Mouse (Mus musculus) heart, embryonic 12.5 days (tissue): ENCODE results near the gene 9030612E09Rik. TPM values are rescaled to one million over a fixed set of nuclear protein-coding genes. Genes with fewer than 3 reads are reported as not detected.

Experiments
- ATAC-seq: fragments of 200-750 bp; cut with Nextera tagmentation; 2 replicates; pipeline ENCODE4 v1.8.0; 2017; ENCODE audit warnings: moderate TSS enrichment, moderate library complexity; ENCODE audit not compliant: insufficient number of reproducible peaks, low FRiP score
- H3K27ac ChIP-seq: fragments of 300-500 bp; sonication (generic); 2 replicates; pipeline ENCODE4 v1.5.1; 2016; ENCODE audit warnings: mild to moderate bottlenecking, moderate library complexity; ENCODE audit not compliant: poor library complexity, severe bottlenecking
- H3K27me3 ChIP-seq: fragments of 300-500 bp; sonication (generic); replicated peaks from 2 replicates; pipeline ENCODE4 v1.6.1; 2016; ENCODE audit warnings: mild to moderate bottlenecking, moderate library complexity
- H3K36me3 ChIP-seq: fragments of 300-500 bp; sonication (generic); 2 replicates; pipeline ENCODE4 v1.6.1; 2016; ENCODE audit warnings: mild to moderate bottlenecking, moderate library complexity
- H3K4me1 ChIP-seq: fragments of 300-500 bp; sonication (generic); replicated peaks from 2 replicates; pipeline ENCODE4 v1.6.1; 2016; ENCODE audit warnings: mild to moderate bottlenecking
- H3K4me2 ChIP-seq: fragments of 300-500 bp; sonication (generic); 2 replicates; pipeline ENCODE4 v1.6.1; 2016; ENCODE audit warnings: mild to moderate bottlenecking, moderate library complexity
- H3K4me3 ChIP-seq: fragments of 300-500 bp; sonication (generic); 2 replicates; pipeline ENCODE4 v1.5.1; 2016; ENCODE audit warnings: mild to moderate bottlenecking
- H3K9ac ChIP-seq: fragments of 300-500 bp; sonication (generic); 2 replicates; pipeline ENCODE4 v1.6.1; 2016; ENCODE audit warnings: mild to moderate bottlenecking, moderate library complexity
- H3K9me3 ChIP-seq: fragments of 300-500 bp; sonication (generic); replicated peaks from 2 replicates; pipeline ENCODE4 v1.6.1; 2016; ENCODE audit warnings: mild to moderate bottlenecking, moderate library complexity
- WGBS: fragments of 180-500 bp; shearing (Covaris S2); methylation state at CpG from one replicate; pipeline ENCODE4 v1.1.7; 2016; 5-methylcytosine and 5-hydroxymethylcytosine counted together
- polyA plus RNA-seq: library from polyadenylated mRNA; unstranded; fragments of >200 nt; fragmentation: Nextera tagmentation; extraction: Ambion mirVana; gene quantifications from 2 replicates; pipeline ENCODE4 v1.2.1, GENCODE M21; 2016

9030612E09Rik gene
- polyA plus RNA-seq, 1 experiment from 2014 or later = 0.45 TPM

GRCm38 (mm10) chr10:43203865-43204264 lies 29.4 kb downstream of the 9030612E09Rik start:
- 81% methylated on average over 3 of the region's 3 CpGs for WGBS
- Histone ChIP-seq H3K9ac (no peak overlapping the region), H3K27ac (no peak overlapping the region), H3K4me2 (no peak overlapping the region), H3K9me3 (peaks cover 6% of the 10 kb centered on the region; the same call in 1 of the 2 replicates), H3K4me3 (no peak overlapping the region), H3K4me1 (no peaks in the 10 kb centered on the region), H3K36me3 (no peaks in the 10 kb centered on the region), H3K27me3 (no peaks in the 10 kb centered on the region)
- ATAC-seq = no peak

GRCm38 (mm10) chr10:43211866-43212265 lies 37.4 kb downstream of the 9030612E09Rik start:
- H3K4me2 ChIP-seq = no peak overlapping the region
- H3K9me3 ChIP-seq = peaks cover 10% of the 10 kb centered on the region
- WGBS = 34% methylated on average over 6 of the region's 6 CpGs
- no peak overlapping the region for H3K4me3 ChIP-seq
- H3K27ac ChIP-seq = no peak overlapping the region
- H3K4me1 ChIP-seq = no peaks in the 10 kb centered on the region
- H3K9ac ChIP-seq = no peak overlapping the region
- no peak for ATAC-seq
- H3K27me3 ChIP-seq = no peaks in the 10 kb centered on the region
- H3K36me3 ChIP-seq = no peaks in the 10 kb centered on the region

GRCm38 (mm10) chr10:43217361-43217900 lies 42.9 kb downstream of the 9030612E09Rik start:
- no peaks in the 10 kb centered on the region for H3K9me3 ChIP-seq
- no peak overlapping the region for H3K9ac ChIP-seq
- no peaks in the 10 kb centered on the region for H3K36me3 ChIP-seq
- no peak for ATAC-seq
- H3K27me3 ChIP-seq = no peaks in the 10 kb centered on the region
- no peak overlapping the region for H3K27ac ChIP-seq
- WGBS = 91% methylated on average over 13 of the region's 13 CpGs
- H3K4me1 ChIP-seq = peaks cover 8% of the 10 kb centered on the region
- H3K4me3 ChIP-seq = no peak overlapping the region
- no peak overlapping the region for H3K4me2 ChIP-seq

- Histone ChIP-seq H3K36me3 (no peaks in the 10 kb centered on the region), H3K4me1 (peaks cover 8% of the 10 kb centered on the region), H3K27me3 (no peaks in the 10 kb centered on the region), H3K4me2 (peak overlapping the region; percentile 78), H3K4me3 (peak overlapping the region; percentile 65), H3K27ac (peak overlapping the region; percentile 91), H3K9ac (peak overlapping the region; percentile 75), H3K9me3 (no peaks in the 10 kb centered on the region)
- WGBS = 17% methylated on average over 7 of the region's 7 CpGs
- no peak for ATAC-seq
Measured at GRCm38 (mm10) chr10:43220479-43220878, 46.0 kb downstream of the 9030612E09Rik start.

- peak within 1 kb of the TSS; percentile 75 for H3K9ac ChIP-seq
- peak within 1 kb of the TSS; percentile 65 for H3K4me3 ChIP-seq
- peak within 1 kb of the TSS; percentile 78 for H3K4me2 ChIP-seq
- peak; percentile 97 for ATAC-seq
- WGBS = under 1% methylated on average over 50 of the region's 50 CpGs
- no peaks in the 10 kb centered on the region for H3K9me3 ChIP-seq
- no peaks in the 10 kb centered on the region for H3K27me3 ChIP-seq
- peaks cover 8% of the 10 kb centered on the region for H3K4me1 ChIP-seq
- no peaks in the 10 kb centered on the region for H3K36me3 ChIP-seq
- peak within 1 kb of the TSS; percentile 91 for H3K27ac ChIP-seq
Measured at GRCm38 (mm10) chr10:43220910-43221625, 46.6 kb downstream of the 9030612E09Rik start, which contains the start of gene Pdss2. Pdss2 (plus strand) TSS chr10:43221486.

- peak; percentile 20; the same call in 1 of the 2 replicates for ATAC-seq
- Histone ChIP-seq H3K9ac (peak overlapping the region; percentile 75), H3K9me3 (no peaks in the 10 kb centered on the region), H3K4me2 (peak overlapping the region; percentile 78), H3K27me3 (no peaks in the 10 kb centered on the region), H3K4me1 (peaks cover 8% of the 10 kb centered on the region), H3K4me3 (peak overlapping the region; percentile 65), H3K36me3 (no peaks in the 10 kb centered on the region), H3K27ac (peak overlapping the region; percentile 91)
- under 1% methylated on average over 25 of the region's 25 CpGs for WGBS
Measured at GRCm38 (mm10) chr10:43221659-43222058, 47.2 kb downstream of the 9030612E09Rik start.

GRCm38 (mm10) chr10:43223391-43223790 lies 48.9 kb downstream of the 9030612E09Rik start:
- no peak overlapping the region for H3K4me2 ChIP-seq
- no peak for ATAC-seq
- H3K4me1 ChIP-seq = peaks cover 8% of the 10 kb centered on the region
- no peaks in the 10 kb centered on the region for H3K27me3 ChIP-seq
- no peaks in the 10 kb centered on the region for H3K9me3 ChIP-seq
- H3K9ac ChIP-seq = no peak overlapping the region
- H3K27ac ChIP-seq = no peak overlapping the region
- WGBS = 76% methylated on average over 2 of the region's 2 CpGs
- H3K36me3 ChIP-seq = no peaks in the 10 kb centered on the region
- H3K4me3 ChIP-seq = no peak overlapping the region

Other genes with a start within 250 kb of the 9030612E09Rik start
- 2.8 and 3.1 TPM in 2 replicates for gene Sobp, start 174 bp upstream of the 9030612E09Rik start, polyA plus RNA-seq
- gene Pdss2, start 46.8 kb downstream of the 9030612E09Rik start, polyA plus RNA-seq = 12.2 and 12.3 TPM in 2 replicates